Mouse (Mus musculus) urinary bladder, postnatal 10 days (tissue): ENCODE measurements around the gene Cntnap2.

Experiments
- DNase-seq: peaks from one replicate; pipeline ENCODE4 v3.0.0; 2022; ENCODE audit warnings: low spot score

Gene Cntnap2

DNA sequence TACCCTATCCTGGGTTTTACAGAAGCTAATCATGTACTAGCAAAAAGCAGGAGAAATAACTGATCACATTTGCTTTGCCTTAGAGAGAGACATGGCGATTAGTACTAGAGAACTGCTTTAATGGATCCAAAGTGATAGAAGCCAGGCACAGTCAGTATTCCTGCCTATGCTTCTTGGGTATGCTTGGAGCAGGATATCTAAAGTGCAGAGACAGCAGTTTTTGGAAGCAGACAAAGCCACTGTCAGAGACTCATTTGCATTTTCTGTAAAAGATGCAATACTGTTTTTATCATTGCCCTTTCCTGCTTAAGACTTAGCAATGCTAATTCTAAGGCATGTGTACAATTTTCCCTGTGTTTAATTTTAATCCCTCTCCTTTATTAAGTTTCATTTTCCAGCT, 1637.0 kb downstream of the Cntnap2 start:
- no peak for DNase-seq

- no peak for DNase-seq
Measured at GRCm38 (mm10) chr6:46699343-46699742, 1640.2 kb downstream of the Cntnap2 start.

DNA sequence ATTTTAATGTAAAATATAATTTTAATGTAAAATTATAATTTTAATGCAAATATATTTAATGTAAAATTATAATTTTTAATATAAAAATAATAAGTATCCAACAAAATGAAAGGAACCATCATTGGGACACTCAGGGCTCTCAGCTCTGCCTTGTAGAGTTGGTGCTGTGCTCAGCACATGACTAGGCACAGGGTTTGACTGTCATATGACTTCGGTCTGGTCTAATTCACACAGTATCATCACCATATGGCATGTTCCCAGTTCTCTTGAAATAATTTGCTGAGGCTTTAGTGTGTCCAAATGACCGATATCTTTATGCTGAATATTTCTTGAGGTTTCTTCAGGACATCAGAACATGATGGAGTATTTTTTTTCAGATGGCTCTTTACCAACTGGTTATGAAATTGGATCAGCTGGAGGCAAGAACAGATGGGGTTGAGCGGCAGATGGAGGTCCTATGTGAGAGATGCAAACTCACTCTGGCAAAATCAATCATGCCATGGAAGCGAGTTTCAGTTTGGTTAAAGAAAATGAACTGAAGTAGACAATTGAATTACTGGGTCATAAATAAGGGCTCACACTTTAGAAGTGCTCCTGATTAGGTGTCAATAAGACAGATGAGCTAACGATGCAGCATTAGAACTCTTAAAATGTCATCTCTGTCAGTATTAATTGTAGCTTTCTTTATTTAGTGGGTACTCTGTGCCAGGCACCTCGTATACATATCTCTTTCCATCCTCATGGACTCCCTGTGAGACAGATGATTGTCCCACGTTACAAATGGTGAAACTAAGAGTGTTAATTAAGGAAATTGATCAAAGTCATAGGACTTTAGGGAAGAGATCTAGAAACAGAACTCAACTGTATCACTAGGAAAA, 1645.4 kb downstream of the Cntnap2 start:
- no peak for DNase-seq

DNA sequence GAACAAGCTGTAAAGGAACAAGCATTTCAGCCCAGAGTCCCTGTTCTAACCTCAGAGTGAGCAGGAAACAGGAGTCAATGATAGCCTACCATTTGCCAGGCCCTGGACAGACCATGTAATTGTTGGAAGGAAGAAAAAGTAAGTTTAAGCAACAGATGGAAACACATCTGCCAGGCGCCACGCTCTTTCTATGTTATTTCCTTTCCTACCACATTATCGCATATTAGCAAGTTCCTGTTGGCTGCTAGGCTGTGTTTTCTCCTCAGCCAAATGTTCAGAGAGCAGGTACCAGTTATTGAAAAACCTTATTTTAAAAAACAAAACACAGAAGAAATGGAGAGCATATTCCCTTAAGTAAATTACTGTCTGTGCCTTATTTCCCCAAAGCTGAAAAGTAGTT, 1646.8 kb downstream of the Cntnap2 start:
- DNase-seq, result no peak

GRCm38 (mm10) chr6:46716576-46716975, 1657.4 kb downstream of the Cntnap2 start:
- DNase-seq, result no peak

- no peak for DNase-seq
Measured at GRCm38 (mm10) chr6:46733794-46734193, 1674.6 kb downstream of the Cntnap2 start.

GRCm38 (mm10) chr6:46748448-46748847, 1689.3 kb downstream of the Cntnap2 start:
- no peak for DNase-seq

GRCm38 (mm10) chr6:46763481-46763880, 1704.3 kb downstream of the Cntnap2 start:
- DNase-seq, result no peak

GRCm38 (mm10) chr6:46774529-46774928, 1715.4 kb downstream of the Cntnap2 start:
- no peak for DNase-seq

DNA sequence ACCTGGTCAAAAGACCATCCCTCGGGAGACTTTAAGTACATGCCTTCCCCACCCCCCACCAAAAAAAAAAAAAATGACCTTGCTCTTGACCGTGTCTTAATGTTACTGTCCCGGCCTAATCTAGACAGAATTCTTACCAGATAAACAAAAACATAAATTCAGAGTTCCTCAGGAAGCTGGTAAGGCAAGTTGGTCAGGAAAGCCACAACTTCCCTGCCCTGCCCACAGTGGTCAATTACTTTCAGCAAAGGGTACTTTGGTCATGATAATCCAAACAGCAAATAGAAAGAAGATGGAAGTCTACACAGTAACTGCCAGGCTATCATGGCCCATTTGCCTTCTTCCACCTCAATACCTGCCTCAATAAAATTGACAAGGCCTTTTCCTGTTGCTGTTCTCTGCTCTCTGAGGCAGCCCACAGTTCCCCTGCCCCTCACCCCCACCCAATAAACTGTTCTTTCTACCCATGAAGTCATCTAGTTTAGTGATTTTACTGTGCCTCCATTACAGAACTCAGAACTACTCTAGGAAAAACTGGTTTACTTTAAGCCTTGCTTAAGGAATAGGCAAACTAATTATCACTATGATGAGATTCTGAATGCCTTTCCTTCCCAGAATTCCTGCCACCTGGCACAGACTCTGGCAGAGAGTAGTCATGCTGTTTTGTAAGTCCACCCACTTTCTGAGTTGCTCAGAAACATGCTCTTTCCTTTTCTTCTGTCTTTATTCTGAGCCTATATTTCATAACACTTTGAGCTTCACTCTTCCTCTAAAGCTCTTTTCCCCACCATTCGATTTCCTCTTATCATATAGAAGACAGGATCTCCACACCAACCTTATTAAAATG, 1743.3 kb downstream of the Cntnap2 start:
- DNase-seq, result no peak

DNA sequence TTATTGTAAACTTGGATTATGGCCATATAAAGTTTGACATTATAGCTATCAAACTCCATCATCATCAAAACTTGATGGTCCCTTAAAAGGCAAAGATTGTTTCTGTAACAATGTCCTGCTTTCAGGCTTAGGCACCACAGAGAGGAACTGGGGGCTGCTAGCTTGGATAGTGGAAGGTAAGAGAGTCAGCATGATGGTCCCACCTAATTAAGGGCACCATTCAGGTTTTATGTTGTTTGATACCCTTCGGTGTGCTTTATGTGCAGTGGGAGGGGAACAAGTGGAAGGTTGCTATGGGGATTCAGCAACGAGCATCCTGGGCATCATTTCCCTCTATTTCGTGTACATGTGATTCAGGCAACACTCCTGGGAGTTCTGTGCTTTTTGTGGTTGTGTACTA, 1797.5 kb downstream of the Cntnap2 start:
- no peak for DNase-seq

DNA sequence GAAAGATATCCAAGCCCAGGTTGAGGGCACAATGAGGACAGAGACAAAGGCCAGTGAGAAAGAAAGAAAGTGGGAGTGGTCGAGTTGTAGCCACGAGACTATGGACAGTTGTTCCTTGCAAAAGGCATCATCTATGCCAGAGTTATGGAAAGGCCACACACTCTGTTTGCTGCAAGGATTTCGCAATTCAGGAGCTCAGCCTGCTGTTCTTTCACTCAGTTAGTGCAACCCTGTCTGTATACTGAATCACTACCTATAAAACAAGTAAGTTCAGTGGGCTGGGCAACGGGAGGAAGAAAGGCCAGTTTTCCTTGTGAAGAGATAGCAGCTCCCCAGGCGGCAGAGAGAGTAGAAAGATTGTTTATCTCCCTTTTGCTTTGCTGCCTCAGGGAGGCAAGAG, 1801.9 kb downstream of the Cntnap2 start:
- no peak for DNase-seq

DNA sequence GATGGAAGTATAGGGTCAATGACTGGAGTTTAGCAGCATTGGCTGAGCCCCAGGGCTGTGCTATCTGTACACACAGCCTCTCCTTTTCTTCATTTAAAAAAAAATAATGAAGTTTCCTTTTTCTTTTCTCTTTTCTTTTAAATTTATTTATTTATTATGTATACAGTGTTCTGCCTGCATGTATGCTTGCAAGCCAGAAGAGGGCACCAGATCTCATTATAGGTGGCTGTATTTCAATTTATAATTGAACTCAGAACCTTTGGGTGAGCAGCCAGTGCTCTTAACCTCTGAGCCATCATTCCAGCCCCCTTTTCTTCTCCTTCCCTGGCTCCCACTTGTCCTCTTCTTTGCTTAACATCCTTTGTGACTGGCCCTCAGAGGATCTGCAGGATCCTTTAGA, 1807.2 kb downstream of the Cntnap2 start:
- no peak for DNase-seq

GRCm38 (mm10) chr6:46886230-46886629, 1827.1 kb downstream of the Cntnap2 start:
- no peak for DNase-seq

- DNase-seq, result no peak
Measured at GRCm38 (mm10) chr6:46909167-46909566, 1850.0 kb downstream of the Cntnap2 start.

DNA sequence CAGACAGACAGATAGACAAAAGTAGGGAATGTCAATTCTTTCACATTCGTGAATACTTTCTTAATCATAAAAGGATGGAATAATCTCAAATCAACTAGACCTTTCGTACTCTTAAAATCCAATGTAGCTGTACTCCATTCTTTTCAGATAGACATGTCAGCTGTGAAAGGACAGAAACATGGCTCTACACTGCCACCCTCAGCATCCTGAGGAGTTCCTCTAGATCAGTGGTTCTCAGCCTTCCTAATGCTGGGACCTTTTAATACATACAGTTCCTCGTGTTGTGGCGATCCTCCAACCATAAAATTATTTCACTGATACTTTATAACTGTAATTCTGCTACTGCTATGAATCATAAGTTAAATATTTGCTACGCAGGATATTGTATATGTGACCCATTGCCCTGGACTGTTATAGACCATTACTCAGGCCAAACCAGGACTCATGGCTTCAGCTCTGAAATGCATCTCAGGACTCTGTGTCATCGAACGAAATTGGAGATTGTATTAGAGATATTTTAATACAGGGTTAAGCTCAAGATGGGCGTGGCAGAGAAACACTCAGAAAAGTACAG, 1859.6 kb downstream of the Cntnap2 start:
- DNase-seq, result no peak

GRCm38 (mm10) chr6:46919973-46920372, 1860.8 kb downstream of the Cntnap2 start:
- DNase-seq, result no peak

DNA sequence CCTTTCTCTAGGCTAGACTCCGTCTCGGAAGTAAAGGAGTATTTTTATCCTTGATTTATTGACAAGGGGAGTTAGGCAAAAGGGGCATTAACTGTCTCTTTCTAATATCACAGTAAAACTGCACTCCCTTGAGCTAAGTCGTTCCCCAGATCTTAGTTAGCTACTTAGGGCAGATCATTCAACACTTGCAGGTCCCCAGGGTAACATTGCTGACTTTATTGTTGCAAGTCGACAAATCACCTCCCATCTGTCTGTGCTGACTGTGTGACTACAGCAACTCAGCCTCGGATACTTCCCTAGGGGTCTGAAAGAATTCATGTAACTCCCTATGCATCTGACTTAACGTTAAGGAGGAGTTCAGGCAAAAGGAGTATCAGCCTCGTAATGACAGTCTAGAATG, 1865.6 kb downstream of the Cntnap2 start:
- DNase-seq, result no peak

DNA sequence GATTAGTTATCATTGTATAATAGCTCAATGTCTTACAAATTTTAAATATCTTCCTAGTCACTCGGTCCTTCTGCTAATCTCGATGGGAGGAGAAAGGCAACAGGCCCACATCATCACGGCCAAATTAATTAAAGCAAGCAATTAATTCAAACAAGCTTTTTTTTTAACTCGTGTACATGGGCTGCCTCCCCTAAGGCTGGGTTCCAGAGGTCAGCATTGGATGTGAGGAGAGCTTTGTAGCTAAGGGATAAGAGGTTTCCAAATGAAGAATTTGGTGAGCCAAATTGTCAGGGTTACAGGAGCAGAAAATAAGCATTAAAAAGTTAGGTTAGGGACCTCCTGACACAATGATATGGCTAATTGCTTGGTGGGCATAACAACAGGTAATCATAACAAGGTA, 1886.5 kb downstream of the Cntnap2 start:
- no peak for DNase-seq

GRCm38 (mm10) chr6:46961022-46961686, 1902.0 kb downstream of the Cntnap2 start:
- no peak for DNase-seq

- DNase-seq, result no peak
Measured at GRCm38 (mm10) chr6:46963261-46963660, 1904.1 kb downstream of the Cntnap2 start.

DNA sequence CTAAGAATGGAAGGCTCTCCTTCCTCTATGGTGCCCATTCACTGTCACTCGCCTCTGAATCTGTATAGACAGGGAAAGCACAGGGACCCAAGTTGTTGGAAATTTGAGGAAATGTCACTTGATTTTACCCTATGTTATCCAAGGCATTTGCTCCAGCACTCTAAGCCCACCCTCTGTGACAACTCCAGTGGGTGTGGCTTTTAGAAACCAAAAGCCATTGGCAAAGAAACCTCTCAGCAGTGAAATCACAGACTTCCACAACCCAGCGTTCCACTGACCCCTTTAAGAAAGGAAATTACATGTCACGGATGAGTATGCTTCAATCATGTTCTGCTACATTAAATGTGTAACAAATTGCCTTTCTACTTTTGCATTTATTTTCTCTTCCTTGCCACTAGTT, 1904.5 kb downstream of the Cntnap2 start:
- no peak for DNase-seq
